Mouse (Mus musculus): ENCODE measurements around the gene Wdtc1. TPM values are rescaled to one million over a fixed set of nuclear protein-coding genes. Genes with fewer than 3 reads are reported as not detected.

The Wdtc1 gene
- total and polyA plus RNA-seq, 3 experiments, result 2.8 to 10.8 (median 9.6) TPM

GRCm38 (mm10) chr4:133304770-133305169, 48.5 kb downstream of the Wdtc1 start:
- Histone ChIP-seq H3K4me2 (ENCODE audit: insufficient read depth, low read depth, poor library complexity, severe bottlenecking) (no peak overlapping the region), H3K36me3 (replicated peaks in 1 of 2; ENCODE audit: control insufficient read depth in 1 of 2, insufficient read depth in 1 of 2, low read length in 1 of 2) (peaks cover 18 to 67% of the 10 kb centered on the region in 2 experiments), H3K4me1 (ENCODE audit: control insufficient read depth in 1 of 2, insufficient read depth in 2 of 2) (peaks cover 2 to 9% of the 10 kb centered on the region in 2 experiments; a peak in 3 of 4 replicates), H3K27ac (ENCODE audit: insufficient read depth, low read depth) (no peak overlapping the region), H3K9ac (ENCODE audit: insufficient read depth, low read depth) (no peak overlapping the region), H3K9me3 (replicated peaks; ENCODE audit: low read length) (no peaks in the 10 kb centered on the region), H3K4me3 (replicated peaks in 1 of 3; ENCODE audit: low read depth in 2 of 3, low read length in 2 of 3, poor library complexity in 1 of 3) (no peak overlapping the region), H3K27me3 (replicated peaks) (no peaks in the 10 kb centered on the region), H3K79me2 (replicated peaks; ENCODE audit: control insufficient read depth, extremely low read depth, insufficient read depth, poor library complexity, severe bottlenecking) (no peaks in the 10 kb centered on the region)
- in situ Hi-C loops (cut with MboI; ENCODE audit: low pct_ligation_motif_present, low pct_unique_long_range_greater_than_20kb, low sequenced_read_pairs) (loop anchor here (5.0 to 10.0 kb wide), 5 partner anchors 42 to 300 kb away; partner anchors contain the start of genes Cd164l2, Gpr3 and Sytl1), dilution Hi-C loops (cut with MboI; ENCODE audit: extremely low pct_ligation_motif_present, extremely low pct_unique_long_range_greater_than_20kb, low sequenced_read_pairs) (no loop called here)
- DNase-seq (ENCODE audit: extremely low read depth), result no peak
- TF ChIP-seq RAD21 (IDR thresholded peaks at IDR 0.05; ENCODE audit: low read depth, low read length), result no peak
- TF ChIP-seq MAZ (IDR thresholded peaks at IDR 0.05; ENCODE audit: low read depth, low read length), result no peak
- TF ChIP-seq SMC3 (IDR thresholded peaks at IDR 0.05; ENCODE audit: low read depth, low read length), result no peak
- TF ChIP-seq CHD2 (IDR thresholded peaks at IDR 0.05; ENCODE audit: low read length), result no peak
- no peak for TF ChIP-seq POLR2AphosphoS2 (IDR thresholded peaks at IDR 0.05; ENCODE audit: low read depth, low read length)
- TF ChIP-seq GABPA (IDR thresholded peaks at IDR 0.05; ENCODE audit: insufficient replicate concordance, low read depth, low read length), result no peak
- no peak for TF ChIP-seq JUN (IDR thresholded peaks at IDR 0.05; ENCODE audit: insufficient read depth, low read depth, low read length)
- no peak for TF ChIP-seq JUND (conservative IDR thresholded peaks at IDR 0.05; ENCODE audit: low read depth, low read length)
- no peak for TF ChIP-seq MXI1 (IDR thresholded peaks at IDR 0.05; ENCODE audit: low read depth, low read length)
- TF ChIP-seq EP300 (IDR thresholded peaks at IDR 0.05; ENCODE audit: low read length), result no peak
- TF ChIP-seq UBTF (IDR thresholded peaks at IDR 0.05; ENCODE audit: low read depth, low read length), result no peak
- TF ChIP-seq MYC (IDR thresholded peaks at IDR 0.05; ENCODE audit: low read depth, low read length), result no peak
- TF ChIP-seq NELFE (IDR thresholded peaks at IDR 0.05; ENCODE audit: low read depth, low read length), result no peak
- no peak for TF ChIP-seq RCOR1 (conservative IDR thresholded peaks at IDR 0.05; ENCODE audit: low read depth, low read length)
- TF ChIP-seq ETS1 (conservative IDR thresholded peaks at IDR 0.05; ENCODE audit: low read depth, low read length), result no peak
- no peak for TF ChIP-seq USF2 (conservative IDR thresholded peaks at IDR 0.05; ENCODE audit: low read depth, low read length)
- no peak for TF ChIP-seq MAFK (IDR thresholded peaks at IDR 0.05; ENCODE audit: insufficient replicate concordance, low read length)
- no peak for TF ChIP-seq ELF1 (IDR thresholded peaks at IDR 0.05; ENCODE audit: low read depth, low read length)

DNA sequence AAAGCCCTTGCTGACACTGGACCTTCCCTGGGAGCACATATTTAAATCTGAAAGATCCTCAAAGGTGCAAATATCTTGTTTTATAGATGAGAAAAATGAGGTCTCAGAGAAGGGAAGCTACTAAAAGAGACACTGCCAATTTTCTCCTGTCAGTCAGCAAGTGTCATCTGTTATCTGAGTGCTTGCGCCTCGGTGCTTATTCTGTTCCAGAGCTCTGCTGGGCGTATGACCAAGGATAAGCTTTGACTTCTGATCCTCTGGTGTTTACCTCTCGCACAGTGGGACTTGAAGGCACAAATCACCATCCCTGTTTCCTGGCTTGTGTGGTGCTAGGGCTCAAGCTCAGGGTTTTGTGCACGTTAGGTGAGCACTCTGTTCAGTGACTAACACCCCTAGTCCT, 50.6 kb downstream of the Wdtc1 start:
- Histone ChIP-seq H3K27ac (ENCODE audit: insufficient read depth, low read depth) (no peak overlapping the region), H3K27me3 (replicated peaks) (no peaks in the 10 kb centered on the region), H3K9me3 (replicated peaks; ENCODE audit: low read length) (no peaks in the 10 kb centered on the region), H3K36me3 (replicated peaks in 1 of 2; ENCODE audit: control insufficient read depth in 1 of 2, insufficient read depth in 1 of 2, low read length in 1 of 2) (peaks cover 19 to 74% of the 10 kb centered on the region in 2 experiments), H3K4me2 (ENCODE audit: insufficient read depth, low read depth, poor library complexity, severe bottlenecking) (no peak overlapping the region), H3K79me2 (replicated peaks; ENCODE audit: control insufficient read depth, extremely low read depth, insufficient read depth, poor library complexity, severe bottlenecking) (no peaks in the 10 kb centered on the region), H3K9ac (ENCODE audit: insufficient read depth, low read depth) (no peak overlapping the region), H3K4me1 (ENCODE audit: control insufficient read depth in 1 of 2, insufficient read depth in 2 of 2) (peaks cover 5 to 30% of the 10 kb centered on the region in 2 experiments; a peak in 3 of 4 replicates), H3K4me3 (replicated peaks in 1 of 3; ENCODE audit: low read depth in 2 of 3, low read length in 2 of 3, poor library complexity in 1 of 3) (no peak overlapping the region)
- no peak for DNase-seq (ENCODE audit: extremely low read depth)
- dilution Hi-C loops (cut with MboI; ENCODE audit: extremely low pct_ligation_motif_present, extremely low pct_unique_long_range_greater_than_20kb, low sequenced_read_pairs) (no loop called here), in situ Hi-C loops (cut with MboI; ENCODE audit: low pct_ligation_motif_present, low pct_unique_long_range_greater_than_20kb, low sequenced_read_pairs) (loop anchor here (5.0 to 10.0 kb wide), 4 partner anchors 40 to 298 kb away; partner anchors contain the start of genes Cd164l2, Gpr3 and Sytl1)
- no peak for TF ChIP-seq USF2 (conservative IDR thresholded peaks at IDR 0.05; ENCODE audit: low read depth, low read length)
